Mouse (Mus musculus): Measurements from ENCODE around the gene Wwox. TPM values are rescaled to one million over a fixed set of nuclear protein-coding genes. Genes with fewer than 3 reads are reported as not detected.

Wwox gene
- total and polyA plus RNA-seq, 3 experiments = 7.8 to 11.5 (median 9.1) TPM

DNA sequence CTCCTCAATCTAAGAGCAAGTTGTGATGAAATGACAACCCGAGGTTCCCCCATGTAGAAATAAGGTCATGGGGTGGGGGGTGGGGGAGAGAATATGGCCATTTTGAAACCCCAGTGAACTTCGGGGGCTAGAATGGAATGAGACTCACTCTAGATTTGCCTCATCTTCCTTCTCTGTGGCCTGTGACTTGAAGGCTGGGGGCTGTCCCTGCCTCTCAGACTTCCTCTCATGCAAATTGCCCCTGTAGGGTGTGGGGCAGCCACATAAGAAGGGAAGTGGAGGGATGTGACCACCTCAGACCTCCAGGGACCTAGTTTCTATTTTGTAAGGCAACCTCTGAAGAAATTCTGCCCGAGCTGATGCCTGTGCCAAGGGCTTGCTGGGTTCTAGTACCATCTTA, 958.5 kb downstream of the Wwox start:
- H3K9me3 ChIP-seq (replicated peaks; ENCODE audit: low read length) = peaks cover 3% of the 10 kb centered on the region
- TF ChIP-seq MAX (IDR thresholded peaks at IDR 0.05; ENCODE audit: low read length) = peak; percentile 32; the same call in 1 of the 2 replicates
- TF ChIP-seq NELFE (IDR thresholded peaks at IDR 0.05; ENCODE audit: low read depth, low read length) = no peak
- TF ChIP-seq TCF12 (IDR thresholded peaks at IDR 0.05; ENCODE audit: low read depth, low read length) = peak; percentile 72
- TF ChIP-seq HCFC1 (IDR thresholded peaks at IDR 0.05; ENCODE audit: low read depth, low read length) = no peak
- TF ChIP-seq USF1 (IDR thresholded peaks at IDR 0.05; ENCODE audit: low read depth, low read length) = no peak
- TF ChIP-seq RCOR1 (conservative IDR thresholded peaks at IDR 0.05; ENCODE audit: low read depth, low read length) = peak; percentile 88
- TF ChIP-seq KAT2A (IDR thresholded peaks at IDR 0.05; ENCODE audit: insufficient replicate concordance, low read length) = no peak
- TF ChIP-seq IRF4 (IDR thresholded peaks at IDR 0.05; ENCODE audit: low read depth, low read length) = peak; percentile 95
- TF ChIP-seq MXI1 (IDR thresholded peaks at IDR 0.05; ENCODE audit: low read depth, low read length) = no peak
- TF ChIP-seq ETS1 (conservative IDR thresholded peaks at IDR 0.05; ENCODE audit: low read depth, low read length) = peak; percentile 72
- no peak for TF ChIP-seq PAX5 (IDR thresholded peaks at IDR 0.05; ENCODE audit: low read length)
- TF ChIP-seq ZKSCAN1 (IDR thresholded peaks at IDR 0.05; ENCODE audit: borderline replicate concordance, low read depth, low read length) = no peak
- TF ChIP-seq USF2 (conservative IDR thresholded peaks at IDR 0.05; ENCODE audit: low read depth, low read length) = no peak
- no peak for TF ChIP-seq E2F4 (IDR thresholded peaks at IDR 0.05; ENCODE audit: insufficient replicate concordance, low read depth, low read length)
- TF ChIP-seq MYC (IDR thresholded peaks at IDR 0.05; ENCODE audit: low read depth, low read length) = no peak
- no peak for TF ChIP-seq POLR2A (IDR thresholded peaks at IDR 0.05; ENCODE audit: low read depth, low read length)
- TF ChIP-seq SIN3A (IDR thresholded peaks at IDR 0.05; ENCODE audit: low read length) = no peak
- peak; percentile 95 for TF ChIP-seq EP300 (IDR thresholded peaks at IDR 0.05; ENCODE audit: low read length)
- TF ChIP-seq CHD1 (IDR thresholded peaks at IDR 0.05; ENCODE audit: low read depth, low read length) = no peak
- TF ChIP-seq TBP (conservative IDR thresholded peaks at IDR 0.05; ENCODE audit: low read depth, low read length) = 0 out of 2 replicates have a peak, but pooled peaks have one; percentile 28
- no peak for TF ChIP-seq POLR2AphosphoS2 (IDR thresholded peaks at IDR 0.05; ENCODE audit: low read depth, low read length)
- peak; percentile 82 for TF ChIP-seq BHLHE40 (IDR thresholded peaks at IDR 0.05; ENCODE audit: low read depth, low read length)
- peak; percentile 88 for TF ChIP-seq MAFK (IDR thresholded peaks at IDR 0.05; ENCODE audit: insufficient replicate concordance, low read length)
- peak; percentile 72 for TF ChIP-seq JUN (IDR thresholded peaks at IDR 0.05; ENCODE audit: insufficient read depth, low read depth, low read length)
- no peak for TF ChIP-seq UBTF (IDR thresholded peaks at IDR 0.05; ENCODE audit: low read depth, low read length)
- peak; percentile 77; the same call in 1 of the 2 replicates for TF ChIP-seq MAZ (IDR thresholded peaks at IDR 0.05; ENCODE audit: low read depth, low read length)
- peak; percentile 10 for TF ChIP-seq RAD21 (IDR thresholded peaks at IDR 0.05; ENCODE audit: low read depth, low read length)
- peak; percentile 94 for TF ChIP-seq CHD2 (IDR thresholded peaks at IDR 0.05; ENCODE audit: low read length)
- TF ChIP-seq CTCF (conservative IDR thresholded peaks at IDR 0.05 in 1 of 2, IDR thresholded peaks at IDR 0.05 in 1 of 2; ENCODE audit: low read depth in 2 of 2, low read length in 2 of 2) = no peak
- TF ChIP-seq ZC3H11A (IDR thresholded peaks at IDR 0.05; ENCODE audit: low read depth, low read length) = no peak
- peak; percentile 78 for TF ChIP-seq JUND (conservative IDR thresholded peaks at IDR 0.05; ENCODE audit: low read depth, low read length)
- peak; percentile 10; the same call in 1 of the 2 replicates for TF ChIP-seq SMC3 (IDR thresholded peaks at IDR 0.05; ENCODE audit: low read depth, low read length)
- TF ChIP-seq ZNF384 (IDR thresholded peaks at IDR 0.05; ENCODE audit: low read depth, low read length) = no peak
- TF ChIP-seq MEF2A (IDR thresholded peaks at IDR 0.05; ENCODE audit: borderline replicate concordance, low read depth, low read length) = peak; percentile 82
- TF ChIP-seq ZMIZ1 (IDR thresholded peaks at IDR 0.05; ENCODE audit: low read depth, low read length) = no peak
- no peak for TF ChIP-seq GABPA (IDR thresholded peaks at IDR 0.05; ENCODE audit: insufficient replicate concordance, low read depth, low read length)
- peak; percentile 38; the same call in 1 of the 2 replicates for TF ChIP-seq ELF1 (IDR thresholded peaks at IDR 0.05; ENCODE audit: low read depth, low read length)
- TF ChIP-seq NRF1 (IDR thresholded peaks at IDR 0.05; ENCODE audit: low read depth, low read length) = no peak
- H3K27ac ChIP-seq (ENCODE audit: insufficient read depth, low read depth) = no peak overlapping the region
- peak; percentile 91 for DNase-seq (ENCODE audit: extremely low read depth)
- in situ Hi-C loops (cut with MboI; ENCODE audit: low pct_ligation_motif_present, low pct_unique_long_range_greater_than_20kb, low sequenced_read_pairs) (no loop called here), dilution Hi-C loops (cut with MboI; ENCODE audit: extremely low pct_ligation_motif_present, extremely low pct_unique_long_range_greater_than_20kb, low sequenced_read_pairs) (no loop called here)
- H3K79me2 ChIP-seq (replicated peaks; ENCODE audit: control insufficient read depth, extremely low read depth, insufficient read depth, poor library complexity, severe bottlenecking) = no peaks in the 10 kb centered on the region
- no peaks in the 10 kb centered on the region for H3K36me3 ChIP-seq (replicated peaks in 1 of 2; ENCODE audit: control insufficient read depth in 1 of 2, insufficient read depth in 1 of 2, low read length in 1 of 2)
- H3K4me3 ChIP-seq (replicated peaks in 1 of 3; ENCODE audit: low read depth in 2 of 3, low read length in 2 of 3, poor library complexity in 1 of 3) = no peak overlapping the region
- H3K4me2 ChIP-seq (ENCODE audit: insufficient read depth, low read depth, poor library complexity, severe bottlenecking) = peak overlapping the region; percentile 52; the same call in 1 of the 2 replicates
- no peak overlapping the region for H3K9ac ChIP-seq (ENCODE audit: insufficient read depth, low read depth)
- H3K27me3 ChIP-seq (replicated peaks) = peaks cover 76% of the 10 kb centered on the region
- H3K4me1 ChIP-seq (ENCODE audit: control insufficient read depth in 1 of 2, insufficient read depth in 2 of 2) = peaks cover 13 to 28% of the 10 kb centered on the region in 2 experiments
